Mouse (Mus musculus): ENCODE measurements around the gene Zfp773.
"Not testable (repeated sequence)": the region's sequence is repeated elsewhere in the genome, so short reads cannot be mapped to it uniquely, and the experiment has no call there.

Zfp773 gene

DNA sequence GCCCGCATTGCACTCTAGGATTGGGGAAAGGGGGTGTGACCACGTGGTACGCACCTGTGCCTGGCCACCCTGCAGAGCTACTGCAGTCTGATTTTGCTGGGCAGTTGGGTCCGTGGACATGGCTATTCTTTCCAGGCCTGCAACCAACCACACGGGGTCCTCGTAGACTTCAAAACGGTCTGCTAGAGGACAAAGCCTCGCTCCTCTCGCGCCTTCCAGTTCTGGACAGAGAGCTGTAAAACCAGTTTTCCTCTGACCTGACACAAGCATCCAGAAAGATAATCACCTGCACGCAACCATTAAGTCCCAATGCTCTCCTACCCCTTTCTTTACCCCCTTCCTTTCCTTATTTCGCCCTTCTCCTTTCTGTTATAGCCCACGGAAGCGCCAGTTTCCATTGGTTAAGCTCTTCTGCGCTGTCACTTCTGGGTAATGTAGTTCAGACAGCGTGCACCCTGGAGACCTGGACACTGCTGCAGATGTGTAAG lies at the start of gene Zfp773:
Gene Zfp773 (minus strand): TSS at position 377 of the 488 bp plus-strand sequence.
- in situ Hi-C loops (cut with MboI; ENCODE audit: unreplicated experiment in 2 of 2): loop anchor here (5.0 kb wide), 2 partner anchors 36 to 51 kb away; partner anchors contain the start of gene Zfp418 (in 1 of the 2)

DNA sequence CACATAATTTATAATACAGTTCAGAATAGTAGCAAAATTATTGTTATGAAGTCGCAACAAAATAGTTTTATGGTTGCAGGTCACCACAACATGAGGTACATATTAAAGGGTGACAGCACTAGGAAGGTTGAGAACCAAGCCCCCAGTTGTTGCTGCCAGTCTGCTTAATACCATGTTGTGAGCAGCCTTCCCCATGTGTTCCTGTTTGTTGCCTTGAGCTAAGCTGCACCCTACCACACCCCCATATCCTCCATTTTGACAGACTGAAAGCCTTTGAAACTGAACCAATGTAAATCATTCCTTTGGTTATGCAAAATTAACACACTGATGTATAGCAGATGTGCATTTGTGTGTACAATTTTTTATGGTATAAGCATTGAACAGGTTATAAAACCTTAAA lies 49.3 kb upstream of the Zfp773 start:
- in situ Hi-C loops (cut with MboI; ENCODE audit: unreplicated experiment in 2 of 2): loop anchor here (5.0 to 25.0 kb wide), 3 partner anchors 49 to 249 kb away; partner anchors contain the start of gene Zfp773 (in 1 of the 2)

- in situ Hi-C loops (cut with MboI; ENCODE audit: unreplicated experiment in 2 of 2): loop anchor here (5.0 to 10.0 kb wide), 2 partner anchors 34 to 47 kb away; partner anchors contain the start of genes Zfp773 (in 1 of the 2) and Zfp954 (in 1 of the 2)
Measured at GRCm38 (mm10) chr7:7171227-7172147, 34.9 kb upstream of the Zfp773 start, which contains the start of gene Zfp418. Gene Zfp418 (plus strand): TSS chr7:7171330.

DNA sequence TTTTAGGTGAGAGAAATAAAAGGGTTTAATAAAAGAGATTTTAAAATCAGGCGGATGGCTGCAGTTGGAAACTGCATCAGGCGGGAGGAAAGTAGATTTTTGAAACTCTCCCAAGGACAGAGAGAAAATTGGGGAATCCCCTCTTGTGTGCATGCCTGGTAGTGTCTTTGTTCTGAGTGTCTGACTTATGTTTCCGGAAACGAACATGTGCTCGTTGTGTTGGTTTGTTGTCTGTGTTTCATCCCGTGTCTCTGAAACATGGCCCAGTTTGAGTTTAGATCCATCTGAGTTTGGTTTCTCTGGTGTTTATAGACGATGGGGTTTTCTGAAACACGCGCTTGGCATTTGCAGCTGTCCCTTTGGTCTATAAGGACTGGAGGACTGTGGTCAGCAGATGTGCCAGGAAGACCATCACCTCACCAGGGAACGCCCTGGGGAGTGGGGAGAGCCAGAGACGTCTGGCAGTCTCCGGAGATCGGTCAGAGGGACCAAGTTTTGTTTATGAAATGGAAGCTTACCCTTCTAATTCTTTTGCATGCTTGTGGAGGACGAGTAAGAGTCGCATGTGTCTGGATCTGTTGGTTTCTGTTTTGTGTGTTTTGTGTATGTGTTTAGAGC lies 9.5 kb upstream of the Zfp773 start:
- in situ Hi-C loops (cut with MboI; ENCODE audit: unreplicated experiment in 2 of 2): no loop called here

- in situ Hi-C loops (cut with MboI; ENCODE audit: unreplicated experiment in 2 of 2): no loop called here
Measured at GRCm38 (mm10) chr7:7144215-7144614, 7.7 kb upstream of the Zfp773 start.

DNA sequence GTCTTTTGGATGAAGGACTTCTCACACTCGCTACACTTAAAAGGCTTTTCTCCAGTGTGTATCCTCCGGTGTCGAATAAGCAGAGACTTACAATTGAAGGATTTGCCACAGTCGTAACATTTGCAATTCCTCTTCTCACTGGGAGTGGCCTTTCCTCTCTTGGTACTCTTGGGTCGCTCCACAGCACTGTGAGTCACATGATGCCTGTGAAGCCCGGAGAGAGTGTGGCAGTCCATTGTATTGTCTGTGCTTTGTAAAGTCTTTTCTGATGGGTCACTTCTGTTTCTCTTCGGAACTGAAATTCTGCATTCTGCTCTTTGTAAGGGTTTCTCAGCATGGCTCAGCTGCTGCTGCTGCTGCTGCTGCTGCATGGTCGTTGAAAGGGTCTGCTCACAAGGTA lies 3.8 kb downstream of the Zfp773 start:
- in situ Hi-C loops (cut with MboI; ENCODE audit: unreplicated experiment in 2 of 2): no loop called here

DNA sequence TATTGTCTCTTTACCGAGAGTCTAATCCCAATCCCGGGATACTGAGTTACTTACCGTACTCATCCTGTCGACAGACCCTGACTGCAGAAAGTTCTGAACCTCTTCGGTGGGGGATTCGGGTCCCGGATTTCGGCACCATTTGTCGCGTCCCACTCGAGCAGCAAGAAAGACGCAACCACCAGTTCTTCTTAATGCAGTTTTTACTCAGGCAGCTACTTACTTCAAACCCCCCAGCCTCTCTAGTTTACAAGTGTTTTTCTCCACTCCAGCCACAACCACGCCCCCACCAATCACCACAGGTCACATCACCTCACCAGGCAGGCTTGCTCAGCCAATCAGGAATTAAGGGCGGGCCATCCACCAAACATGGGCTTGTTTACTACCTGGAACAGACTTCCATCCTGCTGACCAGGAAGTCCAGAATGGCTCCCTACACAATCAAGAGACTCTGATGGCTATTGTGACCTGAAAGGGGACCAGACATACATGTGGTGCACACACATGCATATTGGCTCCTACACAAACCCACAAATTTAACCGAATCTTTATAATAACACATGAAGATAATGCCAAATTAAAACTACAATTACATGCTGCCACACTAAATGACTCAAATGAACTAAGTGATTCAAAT lies 5.9 kb downstream of the Zfp773 start:
- in situ Hi-C loops (cut with MboI; ENCODE audit: unreplicated experiment in 2 of 2): not testable (repeated sequence)

- in situ Hi-C loops (cut with MboI; ENCODE audit: unreplicated experiment in 2 of 2): loop anchor here (5.0 to 25.0 kb wide), 4 partner anchors 53 to 759 kb away; partner anchors contain the start of genes Zfp28 (in 1 of the 2), Zfp418 (in 1 of the 2) and Zfp78 (in 1 of the 2)
Measured at GRCm38 (mm10) chr7:7121602-7121980, 15.0 kb downstream of the Zfp773 start.

GRCm38 (mm10) chr7:7120921-7121601 lies 15.5 kb downstream of the Zfp773 start, which contains the start of gene Zfp954:
Gene Zfp954 (minus strand): TSS chr7:7121488.
- in situ Hi-C loops (cut with MboI; ENCODE audit: unreplicated experiment in 2 of 2): loop anchor here (5.0 to 25.0 kb wide), 4 partner anchors 54 to 759 kb away; partner anchors contain the start of genes Zfp28 (in 1 of the 2), Zfp418 (in 1 of the 2) and Zfp78 (in 1 of the 2)

GRCm38 (mm10) chr7:7118441-7118840 lies 18.1 kb downstream of the Zfp773 start:
- in situ Hi-C loops (cut with MboI; ENCODE audit: unreplicated experiment in 2 of 2): loop anchor here in 1 of 2 experiments (25.0 kb wide), 1 partner anchor 756 kb away; the partner anchor contains the start of gene Zfp78

GRCm38 (mm10) chr7:7108501-7108900 lies 28.1 kb downstream of the Zfp773 start:
- in situ Hi-C loops (cut with MboI; ENCODE audit: unreplicated experiment in 2 of 2): loop anchor here in 1 of 2 experiments (25.0 kb wide), 1 partner anchor 746 kb away; the partner anchor contains the start of gene Zfp78
